8 mouse cellular contexts compared by ENCODE assay signal in the genomic region with DNA sequence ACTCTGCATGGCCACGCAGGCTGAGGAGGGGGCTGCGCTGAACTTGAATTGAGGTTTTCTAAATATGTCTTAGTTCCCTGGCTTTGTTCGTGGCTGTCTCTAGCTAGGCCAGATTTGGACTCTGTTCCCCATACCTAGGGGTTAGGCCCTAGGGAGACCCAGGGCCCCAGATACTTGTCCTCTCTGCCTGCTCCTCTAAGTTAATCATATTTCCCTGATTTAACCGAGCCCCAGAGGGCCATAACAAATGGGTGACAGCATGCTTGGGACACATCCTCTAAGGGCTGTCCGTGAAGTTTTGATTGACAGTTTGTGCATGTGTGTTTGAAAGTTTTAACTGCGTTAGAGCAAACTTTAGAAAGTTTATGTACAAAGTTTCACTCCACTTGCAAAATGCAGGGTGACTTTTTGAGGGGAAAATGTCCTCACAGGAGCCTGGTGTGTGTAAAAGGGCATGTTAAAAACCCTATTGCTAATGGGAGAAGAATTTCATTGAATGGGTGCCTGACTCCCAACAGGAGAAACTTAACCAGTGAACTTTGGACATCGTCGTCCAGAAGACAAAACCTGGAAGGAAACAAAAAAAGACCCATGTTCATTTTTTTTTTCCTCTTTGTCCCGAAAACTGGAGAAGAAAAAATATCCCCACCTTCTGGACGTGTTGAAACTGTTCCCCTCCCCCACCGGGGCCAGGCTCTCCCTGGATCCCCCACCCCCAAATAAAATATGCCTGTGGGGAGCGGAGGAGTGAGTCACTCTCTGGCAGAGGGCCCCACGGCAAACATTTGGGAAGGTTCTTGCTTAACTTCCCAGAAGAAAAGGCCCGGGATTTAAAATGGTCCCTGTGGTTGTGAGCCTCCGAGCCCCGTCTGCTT. TPM values are rescaled to one million over a fixed set of nuclear protein-coding genes. Genes with fewer than 3 reads are reported as not detected.
A peak's percentile ranks its signal among the peaks of the same experiment; 100 is the strongest.
DNase-seq lines count a peak whose midpoint lies in the region; ATAC-seq and TF ChIP-seq lines count a peak whose summit lies in the region.

No protein-coding gene starts in this region.

- no peaks in the 10 kb centered on the region for H3K27me3 ChIP-seq in hindbrain, embryonic 16.5 days (replicated peaks; ENCODE audit: control insufficient read depth, insufficient read depth, low read length)
- H3K27me3 ChIP-seq in liver, embryonic 14.5 days (ENCODE audit: control insufficient read depth, insufficient read depth, low read length) = peaks cover 23% of the 10 kb centered on the region

- WGBS in hindbrain, embryonic 16.5 days = 10% methylated on average over 16 of the region's 16 CpGs
- WGBS in liver, embryonic 14.5 days (ENCODE audit: insufficient replicate concordance) = 32% methylated on average over 16 of the region's 16 CpGs

- ATAC-seq in hindbrain, embryonic 16.5 days = no peak; the same call in 1 of the 2 replicates
- ATAC-seq in liver, embryonic 14.5 days (ENCODE audit: insufficient read depth) = peak; percentile 18; the same call in 1 of the 2 replicates

- TF ChIP-seq CTCF in liver, embryonic 14.5 days (IDR thresholded peaks at IDR 0.05; ENCODE audit: low read depth) = no peak

- TF ChIP-seq EP300 in liver, embryonic 14.5 days (IDR thresholded peaks at IDR 0.05; ENCODE audit: low read depth) = no peak

- peak overlapping the region; percentile 86 for H3K27ac ChIP-seq in hindbrain, embryonic 16.5 days (ENCODE audit: low read depth, low read length)
- no peak overlapping the region for H3K27ac ChIP-seq in liver, embryonic 14.5 days

- H3K9me3 ChIP-seq in hindbrain, embryonic 16.5 days (ENCODE audit: control insufficient read depth, low read length) = no peaks in the 10 kb centered on the region
- no peaks in the 10 kb centered on the region for H3K9me3 ChIP-seq in liver, embryonic 14.5 days (ENCODE audit: control insufficient read depth, low read length)

- H3K36me3 ChIP-seq in hindbrain, embryonic 16.5 days (ENCODE audit: control insufficient read depth, insufficient read depth, low read length) = no peaks in the 10 kb centered on the region
- no peaks in the 10 kb centered on the region for H3K36me3 ChIP-seq in liver, embryonic 14.5 days (replicated peaks; ENCODE audit: control insufficient read depth, insufficient read depth, low read depth)

- peak overlapping the region; percentile 72 for H3K9ac ChIP-seq in hindbrain, embryonic 16.5 days (ENCODE audit: low read depth, low read length)
- peak overlapping the region; percentile 67 for H3K9ac ChIP-seq in liver, embryonic 14.5 days (replicated peaks)

- peak overlapping the region; percentile 74 for H3K4me2 ChIP-seq in hindbrain, embryonic 16.5 days (ENCODE audit: low read length)
- H3K4me2 ChIP-seq in liver, embryonic 14.5 days (ENCODE audit: low read depth) = peak overlapping the region; percentile 80

- peaks cover 14% of the 10 kb centered on the region for H3K4me1 ChIP-seq in hindbrain, embryonic 16.5 days (ENCODE audit: control insufficient read depth, insufficient read depth, low read depth, low read length)
- peaks cover 0 to 12% of the 10 kb centered on the region in 2 experiments; a peak in 3 of 4 replicates for H3K4me1 ChIP-seq in liver, embryonic 14.5 days (replicated peaks; ENCODE audit: control insufficient read depth in 2 of 2, insufficient read depth in 2 of 2, low read length in 1 of 2)

- DNase-seq in adrenal gland, adult (ENCODE audit: inconsistent age in 2 of 2, low spot score in 1 of 2) = peak; percentile 77 to 90
- no peak for DNase-seq in adrenal gland, postnatal 4 days (ENCODE audit: low spot score in 2 of 2)
- DNase-seq in adrenal gland, adult 18-20 months (ENCODE audit: low spot score in 2 of 2) = peak; percentile 56 to 69
- DNase-seq in gastrocnemius, adult 8-10 months (ENCODE audit: low spot score in 2 of 2) = peak; percentile 43 to 54
- DNase-seq in liver, embryonic 14.5 days (ENCODE audit: low read depth in 3 of 3, low spot score in 3 of 3) = no peak
- peak; percentile 63 for DNase-seq in ovary, adult 18-20 months (ENCODE audit: low spot score)
- no peak for DNase-seq in layer of hippocampus, adult 11-12 months (ENCODE audit: low spot score)

- peak overlapping the region; percentile 77 for H3K4me3 ChIP-seq in hindbrain, embryonic 16.5 days (ENCODE audit: low read length)
- peak overlapping the region; percentile 69 to 71 for H3K4me3 ChIP-seq in liver, embryonic 14.5 days (ENCODE audit: insufficient read depth in 1 of 2, low read depth in 2 of 2, low read length in 2 of 2)

RNA-seq across cellular contexts. Expression of a gene that starts 1.1 kb away (rescaled TPM):
- 10 to 100 TPM; 26.2 to 29.8 TPM for total RNA-seq in adrenal gland, postnatal 4 days (2021)
- 10 to 100 TPM; 15.9 to 18.6 TPM for total RNA-seq in adrenal gland, adult 18-20 months (2021)
- 10 to 100 TPM; 10.7 to 15.6 (median 14.1) TPM for total RNA-seq in gastrocnemius, adult 8-10 months (2022)
- 65.4 and 72.4 TPM in 2 replicates for polyA plus RNA-seq in hindbrain, embryonic 16.5 days (2015; fragmentation: Nextera tagmentation; extraction: Ambion mirVana)
- 8.6 and 9.7 TPM in 2 replicates for polyA plus RNA-seq in liver, embryonic 14.5 days (2012; rRNA removed)
- polyA plus RNA-seq in liver, embryonic 14.5 days (2014; fragmentation: Nextera tagmentation; extraction: Ambion mirVana) = 25.1 and 25.2 TPM in 2 replicates

Comparison
In these comparisons a context has a peak if more than half of its experiments do, and no peak if none do; other contexts are left out.
1. DNase-seq: peak in adrenal gland, adult (2 of 2), adrenal gland, adult 18-20 months (2 of 2), gastrocnemius, adult 8-10 months (2 of 2) and ovary, adult 18-20 months (single experiment); none in adrenal gland, postnatal 4 days (0 of 2), liver, embryonic 14.5 days (0 of 3) and layer of hippocampus, adult 11-12 months (single experiment).